Mouse (Mus musculus): Measurements from ENCODE around the gene Slc12a7.

- TF ChIP-seq CTCF (IDR thresholded peaks at IDR 0.05 in 2 of 3, conservative IDR thresholded peaks at IDR 0.05 in 1 of 3; ENCODE audit: control insufficient read depth in 1 of 3, insufficient read depth in 1 of 3, low read depth in 2 of 3, low read length in 3 of 3, poor library complexity in 1 of 3, severe bottlenecking in 1 of 3) (no peak), MAX (IDR thresholded peaks at IDR 0.05; ENCODE audit: low read length) (no peak), TAL1 (IDR thresholded peaks at IDR 0.05; ENCODE audit: low read length) (no peak), JUND (IDR thresholded peaks at IDR 0.05; ENCODE audit: low read depth, low read length) (no peak), POLR2A (IDR thresholded peaks at IDR 0.05; ENCODE audit: control insufficient read depth in 1 of 2, insufficient read depth in 1 of 2, low read depth in 1 of 2, low read length in 2 of 2, poor library complexity in 1 of 2) (no peak), USF1 (IDR thresholded peaks at IDR 0.05; ENCODE audit: low read depth, low read length) (no peak), CHD1 (IDR thresholded peaks at IDR 0.05; ENCODE audit: low read depth, low read length) (no peak), KAT2A (conservative IDR thresholded peaks at IDR 0.05; ENCODE audit: low read depth, low read length) (no peak)
Observed at GRCm38 (mm10) chr13:73771131-73771530, 38.2 kb downstream of the Slc12a7 start.

Data from MEL (cell line).